ENCODE assay signal across 8 mouse cellular contexts in genomic region chr12:79362219-79362618, GRCm38 (mm10).
DNase-seq lines count a peak whose midpoint lies in the region; ATAC-seq and TF ChIP-seq lines count a peak whose summit lies in the region.

No protein-coding gene starts in this region.

- no peak for TF ChIP-seq POLR2A in spleen, adult 2 months (IDR thresholded peaks at IDR 0.05; ENCODE audit: low read depth, low read length)

- WGBS in forebrain, embryonic 14.5 days = 63% methylated on average over 1 of the region's 1 CpGs
- WGBS in forebrain, embryonic 16.5 days = 66% methylated on average over 1 of the region's 1 CpGs
- 70% methylated on average over 1 of the region's 1 CpGs for WGBS in spleen, adult 2 months
- WGBS in hindbrain, postnatal 0 days = 64% methylated on average over 1 of the region's 1 CpGs

- peak; percentile 42; the same call in 1 of the 2 replicates for TF ChIP-seq CTCF in spleen, adult 2 months (IDR thresholded peaks at IDR 0.05; ENCODE audit: extremely low read depth, insufficient read depth, insufficient read length, insufficient replicate concordance)
- peak; percentile 66 for TF ChIP-seq CTCF in hindbrain, postnatal 0 days (IDR thresholded peaks at IDR 0.05; ENCODE audit: low read depth)

- H3K9me3 ChIP-seq in forebrain, embryonic 14.5 days (replicated peaks; ENCODE audit: control insufficient read depth, low read length) = peaks cover 3% of the 10 kb centered on the region; the same call in 1 of the 2 replicates
- H3K9me3 ChIP-seq in forebrain, embryonic 16.5 days (ENCODE audit: control insufficient read depth, low read length) = no peaks in the 10 kb centered on the region
- H3K9me3 ChIP-seq in hindbrain, postnatal 0 days (ENCODE audit: low read length) = no peaks in the 10 kb centered on the region

- H3K4me2 ChIP-seq in forebrain, embryonic 14.5 days (ENCODE audit: low read length) = no peak overlapping the region
- H3K4me2 ChIP-seq in forebrain, embryonic 16.5 days (ENCODE audit: low read length) = no peak overlapping the region
- no peak overlapping the region for H3K4me2 ChIP-seq in hindbrain, postnatal 0 days (ENCODE audit: low read depth, low read length)

- H3K4me1 ChIP-seq in forebrain, embryonic 14.5 days (ENCODE audit: control insufficient read depth, insufficient read depth, low read length) = no peaks in the 10 kb centered on the region
- no peaks in the 10 kb centered on the region for H3K4me1 ChIP-seq in forebrain, embryonic 16.5 days (replicated peaks; ENCODE audit: control insufficient read depth, insufficient read depth, low read length)
- no peaks in the 10 kb centered on the region for H3K4me1 ChIP-seq in spleen, adult 2 months (ENCODE audit: control insufficient read depth, insufficient read depth, insufficient read length)
- no peaks in the 10 kb centered on the region for H3K4me1 ChIP-seq in hindbrain, postnatal 0 days (ENCODE audit: insufficient read depth, low read length)

- no peak overlapping the region for H3K4me3 ChIP-seq in forebrain, embryonic 14.5 days (ENCODE audit: low read depth, low read length)
- H3K4me3 ChIP-seq in forebrain, embryonic 16.5 days (replicated peaks; ENCODE audit: low read length) = no peak overlapping the region
- no peak overlapping the region for H3K4me3 ChIP-seq in spleen, adult 2 months (ENCODE audit: extremely low read depth, insufficient read depth, insufficient read length)
- no peak overlapping the region for H3K4me3 ChIP-seq in hindbrain, postnatal 0 days (ENCODE audit: low read length)

- no peaks in the 10 kb centered on the region for H3K36me3 ChIP-seq in forebrain, embryonic 14.5 days (ENCODE audit: control insufficient read depth, insufficient read depth, low read length)
- no peaks in the 10 kb centered on the region for H3K36me3 ChIP-seq in forebrain, embryonic 16.5 days (ENCODE audit: control insufficient read depth, insufficient read depth)
- no peaks in the 10 kb centered on the region for H3K36me3 ChIP-seq in spleen, adult 2 months (ENCODE audit: control insufficient read depth, insufficient read depth, low read length)
- no peaks in the 10 kb centered on the region for H3K36me3 ChIP-seq in hindbrain, postnatal 0 days (ENCODE audit: insufficient read depth, low read length)

- no peaks in the 10 kb centered on the region for H3K27me3 ChIP-seq in forebrain, embryonic 14.5 days (replicated peaks; ENCODE audit: control insufficient read depth, insufficient read depth, low read length)
- H3K27me3 ChIP-seq in forebrain, embryonic 16.5 days (replicated peaks; ENCODE audit: control insufficient read depth, insufficient read depth, low read length) = no peaks in the 10 kb centered on the region
- no peaks in the 10 kb centered on the region for H3K27me3 ChIP-seq in spleen, adult 2 months (ENCODE audit: control insufficient read depth, insufficient read depth, low read length)
- no peaks in the 10 kb centered on the region for H3K27me3 ChIP-seq in hindbrain, postnatal 0 days (ENCODE audit: insufficient read depth, low read length)

- peak; percentile 43 for DNase-seq in forebrain, embryonic 14.5 days (ENCODE audit: low spot score)
- DNase-seq in spleen, adult 2 months (ENCODE audit: low read depth in 1 of 2, low spot score in 2 of 2) = peak; percentile 19 to 55
- DNase-seq in spleen, adult 12 weeks (ENCODE audit: low spot score) = no peak
- peak; percentile 43 for DNase-seq in hindbrain, postnatal 0 days (ENCODE audit: low spot score)
- DNase-seq in spleen, postnatal 36 days (ENCODE audit: low spot score in 2 of 2) = peak; percentile 25 to 50
- no peak for DNase-seq in layer of hippocampus, adult 9-10 months (ENCODE audit: low spot score)
- DNase-seq in right cerebral cortex, adult 18-20 months = no peak

- no peak overlapping the region for H3K9ac ChIP-seq in forebrain, embryonic 14.5 days (ENCODE audit: low read length)
- no peak overlapping the region for H3K9ac ChIP-seq in forebrain, embryonic 16.5 days (replicated peaks; ENCODE audit: low read depth, low read length)
- no peak overlapping the region for H3K9ac ChIP-seq in hindbrain, postnatal 0 days (replicated peaks; ENCODE audit: low read length)

- ATAC-seq in forebrain, embryonic 14.5 days = no peak
- ATAC-seq in forebrain, embryonic 16.5 days = no peak
- no peak for ATAC-seq in hindbrain, postnatal 0 days

- no peak overlapping the region for H3K27ac ChIP-seq in forebrain, embryonic 14.5 days (ENCODE audit: low read depth, low read length)
- H3K27ac ChIP-seq in forebrain, embryonic 16.5 days (ENCODE audit: low read length) = no peak overlapping the region
- H3K27ac ChIP-seq in spleen, adult 2 months (ENCODE audit: insufficient read depth, low read length) = no peak overlapping the region
- no peak overlapping the region for H3K27ac ChIP-seq in hindbrain, postnatal 0 days

Comparison
In these comparisons a context has a peak if more than half of its experiments do, and no peak if none do; other contexts are left out.
1. DNase-seq: peak in forebrain, embryonic 14.5 days (single experiment), spleen, adult 2 months (2 of 2), hindbrain, postnatal 0 days (single experiment) and spleen, postnatal 36 days (2 of 2); none in spleen, adult 12 weeks (single experiment), layer of hippocampus, adult 9-10 months (single experiment) and right cerebral cortex, adult 18-20 months (single experiment).